Mouse (Mus musculus) hindbrain, embryonic 12.5 days (tissue): ENCODE data around the gene Cwf19l1. TPM values are rescaled to one million over a fixed set of nuclear protein-coding genes. Genes with fewer than 3 reads are reported as not detected.
A peak's percentile ranks its signal among the peaks of the same experiment; 100 is the strongest.

Experiments
- ATAC-seq: fragments of 200-750 bp; cut with Nextera tagmentation; 2 replicates; pipeline ENCODE4 v1.8.0; 2017; ENCODE audit warnings: moderate TSS enrichment; ENCODE audit not compliant: low FRiP score
- H3K27ac ChIP-seq: fragments of 300-500 bp; sonication (generic); 2 replicates; pipeline ENCODE4 v1.5.1; 2016; ENCODE audit warnings: mild to moderate bottlenecking
- H3K27me3 ChIP-seq: fragments of 300-500 bp; sonication (generic); 2 replicates; pipeline ENCODE4 v1.6.1; 2016; ENCODE audit warnings: mild to moderate bottlenecking
- H3K36me3 ChIP-seq: fragments of 300-500 bp; sonication (generic); 2 replicates; pipeline ENCODE4 v1.6.1; 2016; ENCODE audit warnings: mild to moderate bottlenecking
- H3K4me1 ChIP-seq: fragments of 300-500 bp; sonication (generic); 2 replicates; pipeline ENCODE4 v1.6.1; 2016
- H3K4me2 ChIP-seq: fragments of 300-500 bp; sonication (generic); replicated peaks from 2 replicates; pipeline ENCODE4 v1.6.1; 2016; ENCODE audit warnings: mild to moderate bottlenecking
- H3K4me3 ChIP-seq: fragments of 300-500 bp; sonication (generic); 2 replicates; pipeline ENCODE4 v1.5.1; 2016; ENCODE audit warnings: mild to moderate bottlenecking
- H3K9ac ChIP-seq: fragments of 300-500 bp; sonication (generic); 2 replicates; pipeline ENCODE4 v1.6.1; 2016; ENCODE audit warnings: mild to moderate bottlenecking, moderate library complexity
- H3K9me3 ChIP-seq: fragments of 300-500 bp; sonication (generic); replicated peaks from 2 replicates; pipeline ENCODE4 v1.6.1; 2016; ENCODE audit warnings: mild to moderate bottlenecking
- WGBS: fragments of 180-500 bp; shearing (Covaris S2); methylation state at CpG from one replicate; pipeline ENCODE4 v1.1.7; 2016; 5-methylcytosine and 5-hydroxymethylcytosine counted together
- polyA plus RNA-seq: library from polyadenylated mRNA; unstranded; fragments of >200 nt; fragmentation: Nextera tagmentation; extraction: Ambion mirVana; gene quantifications from 2 replicates; pipeline ENCODE4 v1.2.1, GENCODE M21; 2016

Gene Cwf19l1
- polyA plus RNA-seq, 1 experiment from 2014 or later, result 35.6 TPM

DNA sequence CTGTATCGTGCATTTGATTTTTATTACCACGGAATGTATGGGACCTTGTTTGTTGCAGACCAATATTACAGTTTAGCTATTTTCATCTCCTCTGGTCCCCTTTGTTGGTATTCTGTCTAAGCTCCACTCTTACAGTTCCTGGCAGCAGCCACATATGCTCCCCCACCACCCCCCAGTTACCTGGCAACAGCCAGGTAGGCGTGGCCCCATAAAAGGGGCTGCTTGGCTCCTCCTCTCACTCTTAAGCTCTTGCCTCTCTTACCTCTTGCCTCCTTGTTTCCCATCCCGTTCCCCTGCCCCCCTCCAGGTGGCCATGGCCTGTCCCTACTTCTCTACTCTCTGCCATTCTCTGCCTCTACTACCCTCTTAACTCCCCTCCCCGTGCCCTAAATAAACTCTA is 64.5 kb downstream of the Cwf19l1 start:
- H3K27me3 ChIP-seq, result no peaks in the 10 kb centered on the region
- no peak for ATAC-seq
- no peak overlapping the region for H3K4me2 ChIP-seq
- no peak overlapping the region for H3K27ac ChIP-seq
- WGBS, result 57% methylated on average over 5 of the region's 5 CpGs
- H3K4me1 ChIP-seq, result peaks cover 15% of the 10 kb centered on the region
- no peak overlapping the region for H3K4me3 ChIP-seq
- no peaks in the 10 kb centered on the region for H3K9me3 ChIP-seq
- no peak overlapping the region for H3K9ac ChIP-seq
- peaks cover 11% of the 10 kb centered on the region; the same call in 1 of the 2 replicates for H3K36me3 ChIP-seq

DNA sequence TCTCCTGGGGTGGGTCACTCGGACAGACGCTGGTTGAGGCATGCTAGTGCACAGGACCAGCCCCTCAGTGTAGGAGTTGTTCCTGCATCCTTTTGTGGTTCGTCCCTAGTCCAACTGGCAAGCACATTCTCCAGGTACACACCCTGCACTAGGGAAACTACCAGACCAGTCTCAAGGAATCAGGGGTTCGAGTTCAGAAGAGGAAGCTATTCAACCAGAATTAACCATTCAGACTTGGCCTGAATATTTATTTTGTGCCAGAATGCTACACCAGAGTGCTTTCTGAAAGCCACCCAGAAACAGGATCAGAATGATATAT is 65.8 kb downstream of the Cwf19l1 start:
- peaks cover 15% of the 10 kb centered on the region for H3K4me1 ChIP-seq
- peaks cover 4% of the 10 kb centered on the region; the same call in 1 of the 2 replicates for H3K36me3 ChIP-seq
- no peaks in the 10 kb centered on the region for H3K9me3 ChIP-seq
- peak overlapping the region; percentile 72 for H3K4me3 ChIP-seq
- peak overlapping the region; percentile 80 for H3K9ac ChIP-seq
- H3K27ac ChIP-seq, result peak overlapping the region; percentile 55; the same call in 1 of the 2 replicates
- WGBS, result 6% methylated on average over 4 of the region's 4 CpGs
- peak overlapping the region; percentile 93 for H3K4me2 ChIP-seq
- ATAC-seq, result no peak
- H3K27me3 ChIP-seq, result no peaks in the 10 kb centered on the region

DNA sequence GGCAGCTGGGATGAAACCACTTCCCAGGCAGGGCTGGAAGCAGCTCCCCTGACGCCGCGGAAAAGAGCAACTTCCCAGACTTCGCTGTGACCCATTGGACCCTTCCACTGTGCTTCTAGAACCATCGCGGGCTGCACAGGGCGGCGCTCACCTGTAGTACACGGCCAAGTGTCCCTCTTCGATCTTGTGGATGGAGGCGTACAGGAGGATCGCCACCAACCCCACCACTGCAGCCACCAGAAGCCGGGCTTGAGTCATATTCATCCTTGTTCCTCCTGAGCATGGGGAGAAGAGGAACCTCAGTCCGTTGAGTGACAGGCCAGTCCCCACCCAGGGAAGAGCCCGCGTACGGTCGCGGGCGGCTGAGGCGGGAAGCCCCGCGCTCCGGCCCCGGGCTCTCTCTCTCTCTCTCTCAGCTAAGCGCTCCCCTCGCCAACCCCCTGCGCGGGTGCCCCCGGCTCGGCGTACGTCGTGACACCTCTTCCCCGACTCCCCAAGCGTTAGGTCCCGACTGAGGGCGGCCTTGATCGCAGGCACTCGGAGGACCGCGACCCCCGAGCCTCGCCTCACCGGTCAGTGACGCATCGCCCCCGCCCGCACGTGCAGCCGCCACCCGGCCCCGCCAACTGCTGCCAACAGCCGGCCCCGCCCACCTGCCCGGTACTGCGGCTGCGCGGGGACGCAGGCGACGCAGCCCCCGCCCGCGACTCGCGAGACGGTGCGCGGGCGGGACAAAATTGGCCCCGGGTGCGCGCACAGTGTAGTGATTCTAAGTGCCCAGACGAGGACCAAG is 66.4 kb downstream of the Cwf19l1 start, which contains the start of gene Erlin1:
Gene Erlin1 (minus strand): TSS at position 665 of the 793 bp plus-strand sequence.
- H3K36me3 ChIP-seq, result peaks cover 4% of the 10 kb centered on the region; the same call in 1 of the 2 replicates
- H3K27me3 ChIP-seq, result no peaks in the 10 kb centered on the region
- H3K4me3 ChIP-seq, result peak within 1 kb of the TSS; percentile 72
- H3K27ac ChIP-seq, result peak within 1 kb of the TSS; percentile 55
- H3K9me3 ChIP-seq, result no peaks in the 10 kb centered on the region
- peak; percentile 92 for ATAC-seq
- H3K4me1 ChIP-seq, result peaks cover 15% of the 10 kb centered on the region
- peak within 1 kb of the TSS; percentile 80 for H3K9ac ChIP-seq
- under 1% methylated on average over 67 of the region's 75 CpGs for WGBS
- H3K4me2 ChIP-seq, result peak within 1 kb of the TSS; percentile 93

DNA sequence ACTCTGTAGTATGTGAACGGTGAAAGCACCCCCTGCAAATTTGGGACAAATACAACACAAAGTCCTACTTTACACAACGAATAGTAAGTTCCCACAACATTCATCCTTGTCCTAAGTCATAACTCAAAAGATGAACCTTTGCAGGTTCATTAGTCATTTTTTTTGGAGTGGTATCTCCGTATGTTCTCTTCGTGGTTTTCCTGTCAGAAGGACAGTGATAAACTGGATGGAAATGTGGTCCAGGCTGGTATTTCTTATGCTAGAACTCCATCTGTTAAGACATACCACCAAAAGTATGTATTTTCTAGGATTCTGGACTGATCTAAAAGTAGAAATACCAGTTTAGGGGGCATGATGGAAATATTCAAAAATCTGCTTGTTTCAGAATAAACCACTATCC is 67.4 kb downstream of the Cwf19l1 start:
- Histone ChIP-seq H3K27ac (no peak overlapping the region), H3K27me3 (no peaks in the 10 kb centered on the region), H3K4me3 (peak overlapping the region; percentile 72; the same call in 1 of the 2 replicates), H3K4me2 (peak overlapping the region; percentile 93), H3K9me3 (no peaks in the 10 kb centered on the region), H3K36me3 (peaks cover 7% of the 10 kb centered on the region), H3K4me1 (peaks cover 15% of the 10 kb centered on the region), H3K9ac (no peak overlapping the region; the same call in 1 of the 2 replicates)
- 82% methylated on average over 4 of the region's 4 CpGs for WGBS
- no peak for ATAC-seq

DNA sequence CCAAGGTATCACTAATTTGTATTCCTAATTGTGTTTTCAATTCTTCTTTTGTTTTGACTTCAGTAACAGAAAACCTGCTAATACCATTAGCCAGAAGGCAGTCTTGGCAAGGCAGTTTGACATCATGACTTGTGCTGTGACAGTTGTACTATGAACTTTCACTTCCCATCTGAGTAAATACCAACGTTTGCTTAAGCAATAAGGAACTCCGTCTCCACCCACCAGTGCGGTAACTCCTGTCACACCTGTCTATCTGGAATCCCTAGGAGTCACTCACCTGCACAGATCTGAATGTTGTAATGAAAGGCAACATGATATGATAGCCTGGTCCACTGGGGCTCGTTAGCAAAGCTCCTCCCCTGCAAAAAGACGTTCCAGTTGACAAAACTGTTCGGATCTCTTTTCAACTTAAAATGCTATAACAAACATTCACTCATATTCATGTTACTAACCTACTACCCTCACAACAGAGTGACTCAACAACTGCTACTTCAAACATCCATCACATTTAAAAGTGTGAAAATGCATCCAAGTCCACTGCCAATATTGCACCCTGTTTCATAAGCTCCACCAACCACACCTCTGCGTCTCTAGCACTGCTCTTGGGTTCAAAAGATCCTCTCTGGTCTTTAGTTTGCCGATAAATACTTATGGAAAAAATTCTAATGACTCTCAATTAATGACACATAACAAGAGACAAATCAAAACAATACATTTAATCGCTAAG is 68.2 kb downstream of the Cwf19l1 start:
- no peak for ATAC-seq
- 83% methylated on average over 9 of the region's 9 CpGs for WGBS

DNA sequence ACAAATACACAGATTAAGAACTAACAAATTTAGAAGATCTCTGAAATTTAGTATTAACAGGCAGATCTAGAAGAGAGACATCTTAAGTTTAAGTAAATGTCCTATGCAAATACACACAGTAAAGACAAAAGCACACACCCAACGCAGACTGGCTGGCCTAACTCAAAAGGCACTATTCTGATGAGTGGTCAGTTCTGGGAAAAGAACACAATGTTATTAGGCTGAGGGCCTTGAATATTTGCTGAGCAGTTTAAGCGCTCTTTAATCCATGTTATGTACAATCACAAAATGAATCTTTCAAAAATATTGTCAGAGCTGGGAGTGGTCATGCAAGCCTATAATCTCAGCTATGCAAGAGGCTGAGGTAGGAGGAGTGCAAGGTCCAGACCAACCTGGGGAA is 70.9 kb downstream of the Cwf19l1 start:
- H3K9ac ChIP-seq, result no peak overlapping the region
- H3K27ac ChIP-seq, result no peak overlapping the region
- no peak for ATAC-seq
- H3K36me3 ChIP-seq, result peaks cover 13% of the 10 kb centered on the region
- 87% methylated on average over 2 of the region's 2 CpGs for WGBS
- H3K4me3 ChIP-seq, result no peak overlapping the region
- no peaks in the 10 kb centered on the region for H3K9me3 ChIP-seq
- no peaks in the 10 kb centered on the region for H3K27me3 ChIP-seq
- no peak overlapping the region for H3K4me2 ChIP-seq
- H3K4me1 ChIP-seq, result peaks cover 12% of the 10 kb centered on the region

More for the DNA sequence above, 68.2 kb downstream of the Cwf19l1 start:
- no peak overlapping the region for H3K4me2 ChIP-seq
- H3K36me3 ChIP-seq, result peaks cover 8% of the 10 kb centered on the region
- no peaks in the 10 kb centered on the region for H3K9me3 ChIP-seq
- no peak overlapping the region for H3K9ac ChIP-seq
- H3K27me3 ChIP-seq, result no peaks in the 10 kb centered on the region
- no peak overlapping the region for H3K4me3 ChIP-seq
- H3K4me1 ChIP-seq, result peaks cover 15% of the 10 kb centered on the region
- no peak overlapping the region for H3K27ac ChIP-seq

DNA sequence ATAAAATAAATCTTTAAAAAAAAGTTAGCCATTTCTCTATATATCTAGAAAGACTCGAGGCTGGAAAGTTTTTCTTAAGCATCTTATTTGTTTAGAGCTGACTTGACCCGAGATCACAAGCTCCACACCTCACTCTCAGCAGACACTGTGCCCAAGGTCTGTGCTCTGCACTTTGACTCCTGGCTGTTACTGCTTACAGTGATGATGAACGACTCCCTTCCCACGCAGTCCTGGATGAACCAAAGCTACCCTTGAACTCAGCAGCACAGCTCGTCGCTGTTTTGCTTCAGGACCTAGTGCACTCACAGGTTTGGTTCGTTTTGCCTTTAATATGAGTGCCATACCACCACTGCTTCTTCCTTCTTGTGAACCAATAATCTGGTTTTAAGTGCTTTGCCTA is 71.9 kb downstream of the Cwf19l1 start:
- 90% methylated on average over 7 of the region's 7 CpGs for WGBS
- H3K4me3 ChIP-seq, result no peak overlapping the region
- H3K9me3 ChIP-seq, result no peaks in the 10 kb centered on the region
- peaks cover 9% of the 10 kb centered on the region for H3K4me1 ChIP-seq
- no peak overlapping the region for H3K4me2 ChIP-seq
- no peaks in the 10 kb centered on the region for H3K27me3 ChIP-seq
- no peak overlapping the region for H3K9ac ChIP-seq
- H3K27ac ChIP-seq, result no peak overlapping the region
- H3K36me3 ChIP-seq, result peaks cover 13% of the 10 kb centered on the region
- no peak for ATAC-seq

DNA sequence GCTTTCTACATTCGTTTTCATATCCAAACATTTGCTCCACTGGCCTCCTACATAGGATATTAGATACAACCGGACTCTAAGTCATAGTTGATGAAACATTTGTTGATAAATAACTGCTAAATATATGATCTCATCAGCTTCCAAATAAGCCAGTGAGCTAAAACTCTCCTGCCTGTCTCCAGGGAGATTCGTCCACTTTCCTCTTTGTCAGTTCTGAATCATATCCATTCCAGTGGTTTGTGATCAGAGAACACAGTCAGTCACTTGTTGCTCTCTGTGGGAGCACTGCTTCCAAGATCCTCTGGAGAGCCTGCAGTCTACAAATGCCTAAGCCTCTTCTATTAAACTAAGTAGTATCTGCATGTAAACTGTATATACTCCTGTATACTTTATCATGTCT is 75.5 kb downstream of the Cwf19l1 start:
- 90% methylated on average over 3 of the region's 3 CpGs for WGBS
- peaks cover 26% of the 10 kb centered on the region for H3K36me3 ChIP-seq
- no peak overlapping the region for H3K4me3 ChIP-seq
- no peak overlapping the region for H3K27ac ChIP-seq
- H3K27me3 ChIP-seq, result no peaks in the 10 kb centered on the region
- no peaks in the 10 kb centered on the region for H3K9me3 ChIP-seq
- no peak for ATAC-seq
- no peak overlapping the region for H3K9ac ChIP-seq
- no peak overlapping the region for H3K4me2 ChIP-seq
- no peaks in the 10 kb centered on the region for H3K4me1 ChIP-seq

Other genes with a start within 250 kb of the Cwf19l1 start
- 14.5 and 16.9 TPM in 2 replicates for gene Dnmbp, start 195.7 kb downstream of the Cwf19l1 start, polyA plus RNA-seq
- 0.20 and 0.26 TPM in 2 replicates for gene Cpn1, start 149.3 kb downstream of the Cwf19l1 start, polyA plus RNA-seq
- gene Cyp2c23, start 106.7 kb downstream of the Cwf19l1 start, polyA plus RNA-seq, result not detected in 2 replicates
- 23.3 and 23.5 TPM in 2 replicates for gene Erlin1, start 66.1 kb downstream of the Cwf19l1 start, polyA plus RNA-seq
- gene Chuk, start 28.4 kb downstream of the Cwf19l1 start, polyA plus RNA-seq, result 64.8 and 66.2 TPM in 2 replicates
- 125 and 138 TPM in 2 replicates for gene Bloc1s2, start 10.6 kb upstream of the Cwf19l1 start, polyA plus RNA-seq
- 0.36 and 0.39 TPM in 2 replicates for gene Pkd2l1, start 56.6 kb upstream of the Cwf19l1 start, polyA plus RNA-seq
- gene Scd3, start 67.4 kb upstream of the Cwf19l1 start, polyA plus RNA-seq, result 0.93 and 1.6 TPM in 2 replicates
- gene Scd2, start 157.8 kb upstream of the Cwf19l1 start, polyA plus RNA-seq, result 404 and 420 TPM in 2 replicates
- 0.07 and 0.10 TPM in 2 replicates for gene Scd4, start 197.2 kb upstream of the Cwf19l1 start, polyA plus RNA-seq